Comparison of ENCODE assay signal across 15 mouse cellular contexts in the genomic region with DNA sequence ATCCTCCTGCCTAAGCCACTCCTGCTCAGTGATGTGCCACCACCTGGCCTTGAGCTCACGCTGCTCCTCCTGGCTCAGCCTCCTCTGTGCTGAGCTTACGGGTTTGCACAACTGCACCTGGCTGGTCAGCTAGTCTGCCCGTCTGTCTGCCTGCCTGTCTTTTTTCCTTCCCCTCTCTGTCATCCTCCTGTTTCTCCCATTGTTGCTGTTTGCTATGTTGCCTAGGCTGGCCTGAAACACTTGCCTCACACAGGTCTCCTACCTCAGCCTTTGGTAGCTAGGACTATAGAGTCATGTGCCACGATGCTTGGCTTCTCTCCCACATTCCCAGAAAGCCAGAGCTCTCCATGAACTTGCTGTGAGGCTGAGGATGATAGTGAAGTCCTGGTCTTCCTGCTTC. TPM values are rescaled to one million over a fixed set of nuclear protein-coding genes. Genes with fewer than 3 reads are reported as not detected.
DNase-seq lines count a peak whose midpoint lies in the region; ATAC-seq and TF ChIP-seq lines count a peak whose summit lies in the region.
"Had no signal": no experiment of that assay in that cellular context is flagged by ENCODE, and none has a peak within 500 bp of the region (broad histone marks: within the 10 kb centered on the region; RNA-seq: fewer than 3 reads in every experiment).

No protein-coding gene starts in this region.

- TF ChIP-seq EP300 in heart, postnatal 0 days (IDR thresholded peaks at IDR 0.05; ENCODE audit: low read depth) = no peak

- H3K4me3 ChIP-seq in heart, postnatal 0 days (ENCODE audit: low read depth, low read length) = no peak overlapping the region
- H3K4me3 ChIP-seq in hindbrain, embryonic 16.5 days (ENCODE audit: low read length) = no peak overlapping the region
- H3K4me3 ChIP-seq: stomach, embryonic 15.5 days had no signal

- H3K9me3 ChIP-seq in heart, postnatal 0 days (replicated peaks; ENCODE audit: control insufficient read depth, low read length) = no peaks in the 10 kb centered on the region
- no peaks in the 10 kb centered on the region for H3K9me3 ChIP-seq in hindbrain, embryonic 16.5 days (ENCODE audit: control insufficient read depth, low read length)
- H3K9me3 ChIP-seq: stomach, embryonic 15.5 days had no signal

- no peaks in the 10 kb centered on the region for H3K27me3 ChIP-seq in heart, postnatal 0 days (ENCODE audit: control insufficient read depth, insufficient read depth, low read length)
- H3K27me3 ChIP-seq in hindbrain, embryonic 16.5 days (replicated peaks; ENCODE audit: control insufficient read depth, insufficient read depth, low read length) = no peaks in the 10 kb centered on the region
- H3K27me3 ChIP-seq: stomach, embryonic 15.5 days had no signal

- no peak overlapping the region for H3K9ac ChIP-seq in heart, postnatal 0 days (replicated peaks; ENCODE audit: low read depth, low read length)
- H3K9ac ChIP-seq in hindbrain, embryonic 16.5 days (ENCODE audit: low read depth, low read length) = peak overlapping the region; percentile 27
- H3K9ac ChIP-seq: stomach, embryonic 15.5 days had no signal

- 53% methylated on average over 4 of the region's 4 CpGs for WGBS in heart, postnatal 0 days
- WGBS in hindbrain, embryonic 16.5 days = 48% methylated on average over 4 of the region's 4 CpGs

- H3K4me1 ChIP-seq in heart, postnatal 0 days (ENCODE audit: control insufficient read depth, insufficient read depth) = peaks cover 20% of the 10 kb centered on the region
- H3K4me1 ChIP-seq in hindbrain, embryonic 16.5 days (ENCODE audit: control insufficient read depth, insufficient read depth, low read depth, low read length) = peaks cover 19% of the 10 kb centered on the region
- H3K4me1 ChIP-seq: stomach, embryonic 15.5 days had no signal

- no peak for TF ChIP-seq CTCF in heart, postnatal 0 days (IDR thresholded peaks at IDR 0.05; ENCODE audit: low read depth)

- no peak for ATAC-seq in heart, postnatal 0 days (ENCODE audit: insufficient read depth, low read depth)
- no peak for ATAC-seq in hindbrain, embryonic 16.5 days

- peak; percentile 42 for DNase-seq in heart, postnatal 0 days (ENCODE audit: low spot score)
- no peak for DNase-seq in heart, adult 18-20 months
- peak; percentile 16 for DNase-seq in NIH3T3 (ENCODE audit: low read depth)
- peak; percentile 58 to 61 for DNase-seq in cerebellum, postnatal 25 days
- no peak for DNase-seq in gastrocnemius, postnatal 14 days
- DNase-seq in retina, embryonic 14.5 days (ENCODE audit: low spot score) = no peak
- DNase-seq: adrenal gland, adult 8-10 months; kidney, adult 2 months; lung, adult 2 months had no signal

- H3K4me2 ChIP-seq in heart, postnatal 0 days (ENCODE audit: low read depth, low read length) = no peak overlapping the region
- H3K4me2 ChIP-seq in hindbrain, embryonic 16.5 days (ENCODE audit: low read length) = no peak overlapping the region
- H3K4me2 ChIP-seq: stomach, embryonic 15.5 days had no signal

- H3K27ac ChIP-seq in heart, postnatal 0 days (ENCODE audit: low read depth) = no peak overlapping the region
- peak overlapping the region; percentile 70; the same call in 1 of the 2 replicates for H3K27ac ChIP-seq in hindbrain, embryonic 16.5 days (ENCODE audit: low read depth, low read length)
- H3K27ac ChIP-seq: stomach, embryonic 15.5 days had no signal

- H3K36me3 ChIP-seq in heart, postnatal 0 days (replicated peaks; ENCODE audit: control insufficient read depth, insufficient read depth, low read length) = peaks cover 40% of the 10 kb centered on the region
- H3K36me3 ChIP-seq in hindbrain, embryonic 16.5 days (ENCODE audit: control insufficient read depth, insufficient read depth, low read length) = peaks cover 5% of the 10 kb centered on the region; the same call in 1 of the 2 replicates

- intact Hi-C loops in gastrocnemius, postnatal 14 days (cut with DNase I; ENCODE audit: low total_unique reads) = no loop called here

RNA-seq across cellular contexts. Expression of a gene that starts 21.6 kb away (rescaled TPM):
- total RNA-seq in heart, postnatal 0 days (2014; rRNA removed; ENCODE audit: low replicate concordance) = 129 and 138 TPM in 2 replicates
- 74.0 and 80.5 TPM in 2 replicates for polyA plus RNA-seq in heart, postnatal 0 days (2015; fragmentation: Nextera tagmentation; extraction: Ambion mirVana)
- total RNA-seq in heart, adult 18-20 months (2021) = 100 to 1,000 TPM; 168 to 200 TPM
- 63.0 and 72.9 TPM in 2 replicates for polyA plus RNA-seq in hindbrain, embryonic 16.5 days (2015; fragmentation: Nextera tagmentation; extraction: Ambion mirVana)
- total RNA-seq in gastrocnemius, postnatal 14 days (2021) = 100 to 1,000 TPM; 109 to 114 TPM

RNA-seq across cellular contexts. Expression of a gene that starts 40.8 kb away (rescaled TPM):
- total RNA-seq in heart, postnatal 0 days (2014; rRNA removed; ENCODE audit: low replicate concordance) = not detected in 2 replicates
- polyA plus RNA-seq in heart, postnatal 0 days (2015; fragmentation: Nextera tagmentation; extraction: Ambion mirVana) = not detected in 2 replicates
- not detected for total RNA-seq in heart, adult 18-20 months (2021)
- polyA plus RNA-seq in hindbrain, embryonic 16.5 days (2015; fragmentation: Nextera tagmentation; extraction: Ambion mirVana) = 86.2 and 99.1 TPM in 2 replicates
- not detected for total RNA-seq in gastrocnemius, postnatal 14 days (2021)
- total RNA-seq: adrenal gland, adult 8-10 months; common myeloid progenitor, adult 5-6 weeks; gastrocnemius, adult 8-10 months; megakaryocyte-erythroid progenitor cell, adult 5-6 weeks; neutrophil, adult 5-6 weeks had no signal
- polyA plus RNA-seq: kidney, adult 2 months; lung, adult 2 months had no signal

RNA-seq across cellular contexts. Expression of a gene that starts 59.9 kb away (rescaled TPM):
- total RNA-seq in heart, postnatal 0 days (2014; rRNA removed; ENCODE audit: low replicate concordance) = 3.8 and 21.3 TPM in 2 replicates
- 39.7 and 41.8 TPM in 2 replicates for polyA plus RNA-seq in heart, postnatal 0 days (2015; fragmentation: Nextera tagmentation; extraction: Ambion mirVana)
- 10 to 100 TPM; 63.8 to 64.7 TPM for total RNA-seq in heart, adult 18-20 months (2021)
- 33.7 and 35.7 TPM in 2 replicates for polyA plus RNA-seq in hindbrain, embryonic 16.5 days (2015; fragmentation: Nextera tagmentation; extraction: Ambion mirVana)
- 100 to 1,000 TPM; 103 to 114 TPM for total RNA-seq in gastrocnemius, postnatal 14 days (2021)

RNA-seq across cellular contexts. Expression of a gene that starts 59.9 kb away (rescaled TPM):
- total RNA-seq in heart, postnatal 0 days (2014; rRNA removed; ENCODE audit: low replicate concordance) = 37.3 and 58.5 TPM in 2 replicates
- polyA plus RNA-seq in heart, postnatal 0 days (2015; fragmentation: Nextera tagmentation; extraction: Ambion mirVana) = 38.9 and 43.8 TPM in 2 replicates
- total RNA-seq in heart, adult 18-20 months (2021) = 10 to 100 TPM; 29.8 to 30.9 TPM
- 231 and 263 TPM in 2 replicates for polyA plus RNA-seq in hindbrain, embryonic 16.5 days (2015; fragmentation: Nextera tagmentation; extraction: Ambion mirVana)
- 10 to 100 TPM; 23.1 to 27.8 TPM for total RNA-seq in gastrocnemius, postnatal 14 days (2021)

Comparison
In these comparisons a context has a peak if more than half of its experiments do, and no peak if none do; other contexts are left out.
1. DNase-seq: peak in heart, postnatal 0 days (single experiment), NIH3T3 (single experiment) and cerebellum, postnatal 25 days (2 of 2); none in heart, adult 18-20 months (0 of 2), gastrocnemius, postnatal 14 days (single experiment) and retina, embryonic 14.5 days (single experiment).